Mouse (Mus musculus) adrenal gland, postnatal 10 days (tissue): ENCODE data around the gene Gm26566. TPM values are rescaled to one million over a fixed set of nuclear protein-coding genes. Genes with fewer than 3 reads are reported as not detected.
A peak's percentile ranks its signal among the peaks of the same experiment; 100 is the strongest.
"Not testable (repeated sequence)": the region's sequence is repeated elsewhere in the genome, so short reads cannot be mapped to it uniquely, and the experiment has no call there.

ENCODE experiments used
- DNase-seq: peaks from one replicate; pipeline ENCODE4 v3.0.0; 2021; ENCODE audit warnings: mixed read lengths
- total RNA-seq, 2 experiments: library from RNA; stranded (reverse); gene quantifications; 2 replicates each; pipeline ENCODE4 v1.2.3; 2021

The Gm26566 gene
- total RNA-seq, 2 experiments from 2014 or later: 0.60 to 1.2 TPM

- DNase-seq: no peak
Measured at GRCm38 (mm10) chr4:88739036-88739435, 17.4 kb downstream of the Gm26566 start.

GRCm38 (mm10) chr4:88741426-88741825 lies 19.8 kb downstream of the Gm26566 start:
- no peak for DNase-seq

GRCm38 (mm10) chr4:88742771-88743371 lies 21.3 kb downstream of the Gm26566 start:
- no peak for DNase-seq

GRCm38 (mm10) chr4:88744207-88744606 lies 22.6 kb downstream of the Gm26566 start:
- no peak for DNase-seq

GRCm38 (mm10) chr4:88749926-88750325 lies 28.3 kb downstream of the Gm26566 start:
- no peak for DNase-seq

- peak; percentile 60 for DNase-seq
Measured at GRCm38 (mm10) chr4:88754818-88755340, 33.3 kb downstream of the Gm26566 start, which contains the start of gene Gm13271. Gene Gm13271 (plus strand): TSS chr4:88754868.

- DNase-seq: peak; percentile 25
Measured at GRCm38 (mm10) chr4:88756581-88757513, 35.2 kb downstream of the Gm26566 start.

GRCm38 (mm10) chr4:88757628-88758031 lies 36.0 kb downstream of the Gm26566 start:
- DNase-seq: peak; percentile 86

- not testable (repeated sequence) for DNase-seq
Measured at GRCm38 (mm10) chr4:88758751-88759150, 37.1 kb downstream of the Gm26566 start.

- DNase-seq: peak; percentile 39
Measured at GRCm38 (mm10) chr4:88759610-88760268, 38.1 kb downstream of the Gm26566 start, which contains the start of gene Gm13283. Gene Gm13283 (plus strand): TSS chr4:88760119.

GRCm38 (mm10) chr4:88760431-88760830 lies 38.8 kb downstream of the Gm26566 start:
- DNase-seq: peak; percentile 81

GRCm38 (mm10) chr4:88761776-88762175 lies 40.2 kb downstream of the Gm26566 start:
- peak; percentile 63 for DNase-seq

- DNase-seq: not testable (repeated sequence)
Measured at GRCm38 (mm10) chr4:88762341-88762740, 40.7 kb downstream of the Gm26566 start.

GRCm38 (mm10) chr4:88763384-88764018 lies 41.9 kb downstream of the Gm26566 start:
- peak; percentile 61 for DNase-seq

Other genes starting within 250 kb of the Gm26566 start
- gene Ifnb1, start 199.0 kb upstream of the Gm26566 start, total RNA-seq: not detected
- not detected for gene Ifna15, start 163.6 kb upstream of the Gm26566 start, total RNA-seq
- gene Ifna14, start 150.0 kb upstream of the Gm26566 start, total RNA-seq: not detected
- gene Ifna9, start 129.4 kb upstream of the Gm26566 start, total RNA-seq: not detected
- not detected for gene Ifna12, start 118.4 kb upstream of the Gm26566 start, total RNA-seq
- not detected for gene C87499, start 87.4 kb upstream of the Gm26566 start, total RNA-seq
- not detected for gene Ifna13, start 77.3 kb upstream of the Gm26566 start, total RNA-seq
- gene Ifna16, start 44.9 kb upstream of the Gm26566 start, total RNA-seq: not detected
- gene Ifna2, start 37.9 kb upstream of the Gm26566 start, total RNA-seq: not detected
- not detected for gene Ifnab, start 30.4 kb upstream of the Gm26566 start, total RNA-seq
- gene Klhl9, start 660 bp downstream of the Gm26566 start, total RNA-seq: 10 to 100 TPM; 74.5 to 81.4 TPM
- gene Gm13271, start 33.1 kb downstream of the Gm26566 start, total RNA-seq: not detected
- gene Gm13283, start 38.3 kb downstream of the Gm26566 start, total RNA-seq: under 1 TPM in 1 of 2 experiments, not detected in 1; 0.24 TPM
- gene Gm13290, start 52.0 kb downstream of the Gm26566 start, total RNA-seq: not detected
- gene Gm13289, start 55.1 kb downstream of the Gm26566 start, total RNA-seq: not detected
- gene Gm13272, start 58.0 kb downstream of the Gm26566 start, total RNA-seq: not detected
- gene Ifnz, start 60.3 kb downstream of the Gm26566 start, total RNA-seq: not detected
- gene Gm13276, start 63.9 kb downstream of the Gm26566 start, total RNA-seq: not detected
- gene Gm13277, start 66.8 kb downstream of the Gm26566 start, total RNA-seq: not detected
- not detected for gene Gm13278, start 69.7 kb downstream of the Gm26566 start, total RNA-seq
- not detected for gene Gm13275, start 72.7 kb downstream of the Gm26566 start, total RNA-seq
- gene Gm13279, start 75.6 kb downstream of the Gm26566 start, total RNA-seq: not detected
- gene Gm13285, start 77.9 kb downstream of the Gm26566 start, total RNA-seq: under 1 TPM in 1 of 2 experiments, not detected in 1; 0.21 TPM
- gene Gm13287, start 81.4 kb downstream of the Gm26566 start, total RNA-seq: not detected
- gene Gm13288, start 83.7 kb downstream of the Gm26566 start, total RNA-seq: not detected
- not detected for gene Ifna7, start 94.4 kb downstream of the Gm26566 start, total RNA-seq
- not detected for gene Ifna11, start 98.2 kb downstream of the Gm26566 start, total RNA-seq
- gene Ifna6, start 105.6 kb downstream of the Gm26566 start, total RNA-seq: not detected
- gene Ifna5, start 113.7 kb downstream of the Gm26566 start, total RNA-seq: not detected
- not detected for gene Ifna4, start 120.1 kb downstream of the Gm26566 start, total RNA-seq
- gene Ifna1, start 128.3 kb downstream of the Gm26566 start, total RNA-seq: not detected
- not detected for gene Ifne, start 158.4 kb downstream of the Gm26566 start, total RNA-seq